Mouse (Mus musculus) cerebellum, adult 11 months (tissue): ENCODE results near the gene B4galt1.
"Not testable (repeated sequence)": the region's sequence is repeated elsewhere in the genome, so short reads cannot be mapped to it uniquely, and the experiment has no call there.

Experiments used
- DNase-seq: peaks from one replicate; pipeline ENCODE4 v3.0.0; 2022

The B4galt1 gene

GRCm38 (mm10) chr4:40815120-40815519 lies 38.7 kb downstream of the B4galt1 start:
- DNase-seq, result no peak

GRCm38 (mm10) chr4:40814359-40814758 lies 39.4 kb downstream of the B4galt1 start:
- DNase-seq, result no peak

- DNase-seq, result no peak
Measured at GRCm38 (mm10) chr4:40812891-40813290, 40.9 kb downstream of the B4galt1 start.

- no peak for DNase-seq
Measured at GRCm38 (mm10) chr4:40810481-40810880, 43.3 kb downstream of the B4galt1 start.

GRCm38 (mm10) chr4:40807382-40807781 lies 46.4 kb downstream of the B4galt1 start:
- DNase-seq, result no peak

- no peak for DNase-seq
Measured at GRCm38 (mm10) chr4:40805401-40805800, 48.4 kb downstream of the B4galt1 start.

- DNase-seq, result no peak
Measured at GRCm38 (mm10) chr4:40802787-40803186, 51.0 kb downstream of the B4galt1 start.

- DNase-seq, result no peak
Measured at GRCm38 (mm10) chr4:40801908-40802307, 51.9 kb downstream of the B4galt1 start.

GRCm38 (mm10) chr4:40800873-40801272 lies 52.9 kb downstream of the B4galt1 start:
- no peak for DNase-seq

- not testable (repeated sequence) for DNase-seq
Measured at GRCm38 (mm10) chr4:40798833-40799555, 54.8 kb downstream of the B4galt1 start.

GRCm38 (mm10) chr4:40795761-40796160 lies 58.0 kb downstream of the B4galt1 start:
- DNase-seq, result no peak

- no peak for DNase-seq
Measured at GRCm38 (mm10) chr4:40794320-40794719, 59.5 kb downstream of the B4galt1 start.

GRCm38 (mm10) chr4:40791176-40791575 lies 62.6 kb downstream of the B4galt1 start:
- DNase-seq, result no peak

- DNase-seq, result no peak
Measured at GRCm38 (mm10) chr4:40786578-40786977, 67.2 kb downstream of the B4galt1 start.

- DNase-seq, result no peak
Measured at GRCm38 (mm10) chr4:40785620-40786166, 68.1 kb downstream of the B4galt1 start.

- DNase-seq, result no peak
Measured at GRCm38 (mm10) chr4:40784556-40785169, 69.1 kb downstream of the B4galt1 start.

- no peak for DNase-seq
Measured at GRCm38 (mm10) chr4:40783049-40783448, 70.8 kb downstream of the B4galt1 start.

GRCm38 (mm10) chr4:40781797-40782495 lies 71.9 kb downstream of the B4galt1 start:
- no peak for DNase-seq

GRCm38 (mm10) chr4:40781143-40781542 lies 72.7 kb downstream of the B4galt1 start:
- no peak for DNase-seq

GRCm38 (mm10) chr4:40778656-40779055 lies 75.1 kb downstream of the B4galt1 start:
- DNase-seq, result no peak

GRCm38 (mm10) chr4:40777116-40777515 lies 76.7 kb downstream of the B4galt1 start:
- DNase-seq, result no peak

GRCm38 (mm10) chr4:40776416-40776815 lies 77.4 kb downstream of the B4galt1 start:
- DNase-seq, result no peak
